10 mouse cellular contexts compared by ENCODE assay signal in genomic region chr5:115522531-115522930, GRCm38 (mm10). TPM values are rescaled to one million over a fixed set of nuclear protein-coding genes. Genes with fewer than 3 reads are reported as not detected.
DNase-seq lines count a peak whose midpoint lies in the region; ATAC-seq and TF ChIP-seq lines count a peak whose summit lies in the region.
"Had no signal": no experiment of that assay in that cellular context is flagged by ENCODE, and none has a peak within 500 bp of the region (broad histone marks: within the 10 kb centered on the region; RNA-seq: fewer than 3 reads in every experiment).

No protein-coding gene starts in this region.

- H3K27me3 ChIP-seq in kidney, embryonic 15.5 days, result no peaks in the 10 kb centered on the region
- H3K27me3 ChIP-seq in embryonic facial prominence, embryonic 13.5 days, result no peaks in the 10 kb centered on the region
- no peaks in the 10 kb centered on the region for H3K27me3 ChIP-seq in liver, embryonic 12.5 days (replicated peaks)
- H3K27me3 ChIP-seq: midbrain, embryonic 13.5 days had no signal

- peaks cover 69% of the 10 kb centered on the region for H3K4me1 ChIP-seq in kidney, embryonic 15.5 days
- peaks cover 33% of the 10 kb centered on the region for H3K4me1 ChIP-seq in bone marrow macrophage, adult 2 months (ENCODE audit: control insufficient read depth, insufficient read depth, low read length)
- H3K4me1 ChIP-seq in embryonic facial prominence, embryonic 13.5 days, result peaks cover 62% of the 10 kb centered on the region
- H3K4me1 ChIP-seq in liver, embryonic 12.5 days, result peaks cover 71% of the 10 kb centered on the region

- no peak for ATAC-seq in kidney, embryonic 15.5 days (replicated peaks; ENCODE audit: low FRiP score)
- no peak for ATAC-seq in embryonic facial prominence, embryonic 13.5 days (ENCODE audit: insufficient number of reproducible peaks, insufficient read depth, low FRiP score, low TSS enrichment, low read depth)
- no peak for ATAC-seq in liver, embryonic 12.5 days
- ATAC-seq: midbrain, embryonic 13.5 days had no signal

- 0 out of 2 replicates have a peak overlapping the region, but pooled peaks have one; percentile 19 for H3K4me2 ChIP-seq in kidney, embryonic 15.5 days
- H3K4me2 ChIP-seq in embryonic facial prominence, embryonic 13.5 days, result no peak overlapping the region
- 0 out of 2 replicates have a peak overlapping the region, but pooled peaks have one; percentile 13 for H3K4me2 ChIP-seq in liver, embryonic 12.5 days
- H3K4me2 ChIP-seq: midbrain, embryonic 13.5 days had no signal

- H3K9me3 ChIP-seq in kidney, embryonic 15.5 days (replicated peaks), result no peaks in the 10 kb centered on the region
- no peaks in the 10 kb centered on the region for H3K9me3 ChIP-seq in embryonic facial prominence, embryonic 13.5 days
- no peaks in the 10 kb centered on the region for H3K9me3 ChIP-seq in liver, embryonic 12.5 days (replicated peaks)
- H3K9me3 ChIP-seq: midbrain, embryonic 13.5 days had no signal

- H3K4me3 ChIP-seq in kidney, embryonic 15.5 days (replicated peaks), result no peak overlapping the region
- H3K4me3 ChIP-seq in bone marrow macrophage, adult 2 months (ENCODE audit: insufficient read depth, low read length), result peak overlapping the region; percentile 39; the same call in 1 of the 2 replicates
- no peak overlapping the region for H3K4me3 ChIP-seq in embryonic facial prominence, embryonic 13.5 days
- H3K4me3 ChIP-seq in liver, embryonic 12.5 days, result no peak overlapping the region
- H3K4me3 ChIP-seq: midbrain, embryonic 13.5 days had no signal

- TF ChIP-seq CTCF in bone marrow macrophage, adult 2 months (IDR thresholded peaks at IDR 0.05; ENCODE audit: low read depth, low read length), result no peak

- H3K9ac ChIP-seq in kidney, embryonic 15.5 days, result no peak overlapping the region
- 0 out of 2 replicates have a peak overlapping the region, but pooled peaks have one; percentile 27 for H3K9ac ChIP-seq in embryonic facial prominence, embryonic 13.5 days
- H3K9ac ChIP-seq in liver, embryonic 12.5 days, result no peak overlapping the region
- H3K9ac ChIP-seq: midbrain, embryonic 13.5 days had no signal

- no peak for TF ChIP-seq POLR2A in bone marrow macrophage, adult 2 months (IDR thresholded peaks at IDR 0.05; ENCODE audit: borderline replicate concordance, low read depth, low read length)

- WGBS in kidney, embryonic 15.5 days, result 76% methylated on average over 4 of the region's 4 CpGs
- WGBS in embryonic facial prominence, embryonic 13.5 days, result 55% methylated on average over 4 of the region's 4 CpGs
- WGBS in liver, embryonic 12.5 days (ENCODE audit: insufficient replicate concordance), result 76% methylated on average over 4 of the region's 4 CpGs

- H3K27ac ChIP-seq in kidney, embryonic 15.5 days, result peak overlapping the region; percentile 89
- peak overlapping the region; percentile 82 for H3K27ac ChIP-seq in bone marrow macrophage, adult 2 months (ENCODE audit: insufficient read depth, low read depth, low read length)
- H3K27ac ChIP-seq in embryonic facial prominence, embryonic 13.5 days, result peak overlapping the region; percentile 71
- peak overlapping the region; percentile 79 for H3K27ac ChIP-seq in liver, embryonic 12.5 days
- H3K27ac ChIP-seq: midbrain, embryonic 13.5 days had no signal

- no peak for DNase-seq in kidney, adult 11 months
- no peak for DNase-seq in spleen, postnatal 14 days (ENCODE audit: low spot score in 2 of 2)
- DNase-seq in embryo, embryonic 9.5 days (ENCODE audit: extremely low spot score), result no peak
- DNase-seq: adrenal gland, postnatal 25 days; thymus, postnatal 25 days had no signal

- H3K36me3 ChIP-seq in kidney, embryonic 15.5 days, result 0 out of 2 replicates have a peak, but pooled peaks cover 2% of the 10 kb centered on the region
- H3K36me3 ChIP-seq in embryonic facial prominence, embryonic 13.5 days, result 0 out of 2 replicates have a peak, but pooled peaks cover 7% of the 10 kb centered on the region
- no peaks in the 10 kb centered on the region; the same call in 1 of the 2 replicates for H3K36me3 ChIP-seq in liver, embryonic 12.5 days

RNA-seq across cellular contexts. Expression of gene Pxn, which starts 16.1 kb away (rescaled TPM):
- 51.7 and 56.1 TPM in 2 replicates for polyA plus RNA-seq in kidney, embryonic 15.5 days (2015; fragmentation: Nextera tagmentation; extraction: Ambion mirVana)
- polyA plus RNA-seq in bone marrow macrophage, adult 2 months (2012; ENCODE audit: insufficient read depth, insufficient read length, missing spikeins), result 109 and 121 TPM in 2 replicates
- 39.6 and 44.2 TPM in 2 replicates for polyA plus RNA-seq in embryonic facial prominence, embryonic 13.5 days (2015; fragmentation: Nextera tagmentation; extraction: Ambion mirVana)
- 17.4 and 20.1 TPM in 2 replicates for polyA plus RNA-seq in liver, embryonic 12.5 days (2016; fragmentation: Nextera tagmentation; extraction: Ambion mirVana)

RNA-seq across cellular contexts. Expression of gene Rplp0, which starts 36.7 kb away (rescaled TPM):
- 1,539 and 1,600 TPM in 2 replicates for polyA plus RNA-seq in kidney, embryonic 15.5 days (2015; fragmentation: Nextera tagmentation; extraction: Ambion mirVana)
- polyA plus RNA-seq in bone marrow macrophage, adult 2 months (2012; ENCODE audit: insufficient read depth, insufficient read length, missing spikeins), result 1,563 and 1,614 TPM in 2 replicates
- 1,563 and 1,729 TPM in 2 replicates for polyA plus RNA-seq in embryonic facial prominence, embryonic 13.5 days (2015; fragmentation: Nextera tagmentation; extraction: Ambion mirVana)
- polyA plus RNA-seq in liver, embryonic 12.5 days (2016; fragmentation: Nextera tagmentation; extraction: Ambion mirVana), result 1,698 and 1,725 TPM in 2 replicates

RNA-seq across cellular contexts. Expression of gene Sirt4, which starts 38.0 kb away (rescaled TPM):
- polyA plus RNA-seq in kidney, embryonic 15.5 days (2015; fragmentation: Nextera tagmentation; extraction: Ambion mirVana), result 24.6 and 25.0 TPM in 2 replicates
- polyA plus RNA-seq in bone marrow macrophage, adult 2 months (2012; ENCODE audit: insufficient read depth, insufficient read length, missing spikeins), result 15.6 and 17.8 TPM in 2 replicates
- polyA plus RNA-seq in embryonic facial prominence, embryonic 13.5 days (2015; fragmentation: Nextera tagmentation; extraction: Ambion mirVana), result 24.8 and 28.1 TPM in 2 replicates
- 6.3 and 7.5 TPM in 2 replicates for polyA plus RNA-seq in liver, embryonic 12.5 days (2016; fragmentation: Nextera tagmentation; extraction: Ambion mirVana)

RNA-seq across cellular contexts. Expression of gene Gcn1l1, which starts 42.5 kb away (rescaled TPM):
- polyA plus RNA-seq in kidney, embryonic 15.5 days (2015; fragmentation: Nextera tagmentation; extraction: Ambion mirVana), result 44.3 and 49.3 TPM in 2 replicates
- 20.3 and 21.0 TPM in 2 replicates for polyA plus RNA-seq in bone marrow macrophage, adult 2 months (2012; ENCODE audit: insufficient read depth, insufficient read length, missing spikeins)
- polyA plus RNA-seq in embryonic facial prominence, embryonic 13.5 days (2015; fragmentation: Nextera tagmentation; extraction: Ambion mirVana), result 45.8 and 47.9 TPM in 2 replicates
- polyA plus RNA-seq in liver, embryonic 12.5 days (2016; fragmentation: Nextera tagmentation; extraction: Ambion mirVana), result 36.7 and 38.0 TPM in 2 replicates

RNA-seq across cellular contexts. Expression of gene Pla2g1b, which starts 56.5 kb away (rescaled TPM):
- polyA plus RNA-seq in kidney, embryonic 15.5 days (2015; fragmentation: Nextera tagmentation; extraction: Ambion mirVana), result 0.61 and 1.2 TPM in 2 replicates
- polyA plus RNA-seq in bone marrow macrophage, adult 2 months (2012; ENCODE audit: insufficient read depth, insufficient read length, missing spikeins), result not detected in 2 replicates
- polyA plus RNA-seq in embryonic facial prominence, embryonic 13.5 days (2015; fragmentation: Nextera tagmentation; extraction: Ambion mirVana), result not detected in 2 replicates
- 0.42 and 0.69 TPM in 2 replicates for polyA plus RNA-seq in liver, embryonic 12.5 days (2016; fragmentation: Nextera tagmentation; extraction: Ambion mirVana)
- polyA plus RNA-seq: midbrain, embryonic 13.5 days had no signal
